Mouse (Mus musculus) layer of hippocampus, adult 9-11 months (tissue): ENCODE data around the gene Cnot6.

Experiments
- DNase-seq: peaks from one replicate; pipeline ENCODE4 v3.0.0; 2022

Gene Cnot6

DNA sequence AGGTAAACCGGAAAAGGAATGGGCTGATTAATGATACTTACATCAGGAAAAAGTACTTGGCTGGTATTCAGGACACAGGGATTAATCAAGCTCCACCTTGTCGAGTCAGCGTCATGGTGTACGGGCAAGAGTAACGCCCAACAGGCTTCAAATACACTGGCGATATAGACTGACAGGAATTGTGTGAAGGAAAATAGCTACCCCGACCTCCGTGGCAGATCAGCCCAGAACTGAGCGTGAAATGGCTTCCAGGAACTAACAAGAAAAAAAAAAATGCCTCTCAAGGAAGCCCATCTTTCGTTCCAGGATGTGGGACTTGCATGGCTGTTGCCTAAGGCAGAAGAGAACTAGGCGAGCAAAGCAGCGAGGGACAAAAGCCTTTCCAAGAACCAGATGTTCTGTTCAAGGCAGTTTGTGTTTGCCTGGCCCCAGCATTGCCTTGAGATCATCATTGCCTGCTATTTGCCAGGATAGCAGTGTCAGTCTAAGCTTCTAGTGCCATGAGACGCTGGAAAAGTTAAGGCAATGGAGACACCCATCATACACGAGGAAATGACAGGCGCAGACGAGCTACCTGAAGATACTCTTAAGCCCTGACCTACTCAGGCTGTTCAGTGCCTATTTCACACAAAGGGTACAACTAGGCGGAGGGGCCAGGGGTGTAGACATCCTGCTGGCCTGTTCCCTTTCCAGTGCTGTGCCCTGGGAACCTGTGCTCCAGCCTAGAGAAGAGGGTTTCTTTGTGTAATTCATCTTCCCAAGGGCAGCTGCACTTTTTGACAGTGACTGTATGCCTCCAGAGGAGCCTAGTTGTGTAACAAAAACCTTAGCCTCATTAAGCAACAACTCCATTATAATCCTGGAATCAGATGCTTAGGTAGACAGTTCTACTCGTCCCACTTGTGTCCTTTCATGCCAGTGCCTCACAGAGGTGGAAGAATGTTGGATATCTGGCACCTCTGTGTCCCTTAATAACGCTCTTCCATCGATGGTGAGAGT lies 1.1 kb upstream of the Cnot6 start:
- DNase-seq: peak; percentile 19

DNA sequence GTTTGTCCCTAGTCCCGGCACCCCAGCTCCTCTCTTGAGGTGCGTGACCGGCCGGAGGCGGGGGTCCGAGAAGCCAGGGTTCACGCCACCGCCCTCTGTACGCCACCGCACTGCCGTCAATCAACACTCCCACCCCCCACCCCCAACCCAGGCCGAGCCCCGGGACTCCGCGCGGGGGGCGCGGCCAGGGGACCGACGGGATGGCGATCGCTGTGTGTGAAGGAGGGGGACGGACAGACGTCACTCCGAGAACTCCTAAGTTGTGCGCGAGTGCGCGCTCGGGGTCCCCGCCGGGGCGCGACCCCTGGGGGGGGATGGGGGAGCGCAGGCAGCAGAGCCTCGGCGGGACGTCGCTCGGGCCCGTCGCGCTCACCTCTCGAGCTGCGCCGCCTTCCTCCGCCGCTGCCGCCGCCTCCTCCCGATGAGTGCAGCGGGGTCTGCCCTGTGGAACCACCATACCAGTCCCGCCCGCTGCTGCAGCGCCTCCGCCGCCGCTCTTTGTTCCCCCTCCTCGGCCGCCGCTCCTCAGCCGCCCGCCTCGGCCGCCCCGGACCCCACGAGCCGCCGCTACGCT lies 455 bp downstream of the Cnot6 start:
- DNase-seq: peak; percentile 20

DNA sequence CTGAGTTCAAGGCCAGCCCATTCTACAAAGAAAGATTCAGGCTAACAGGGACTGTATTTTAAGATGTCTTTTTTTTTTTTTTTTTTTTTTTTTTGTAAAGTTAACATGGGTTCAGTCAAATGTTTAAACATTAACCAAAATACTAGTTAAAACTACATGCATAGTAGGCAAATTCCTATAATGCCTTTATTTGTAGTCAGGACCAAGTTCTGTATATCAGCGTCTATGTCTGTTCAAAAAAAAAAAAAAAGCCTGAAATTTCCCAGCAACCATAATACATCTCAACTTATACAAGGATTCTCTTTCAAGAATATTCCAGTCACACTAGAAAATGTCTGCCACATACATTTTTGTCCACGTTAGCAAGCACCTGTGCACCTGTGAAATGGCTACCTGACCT lies 1.9 kb downstream of the Cnot6 start:
- DNase-seq: no peak

DNA sequence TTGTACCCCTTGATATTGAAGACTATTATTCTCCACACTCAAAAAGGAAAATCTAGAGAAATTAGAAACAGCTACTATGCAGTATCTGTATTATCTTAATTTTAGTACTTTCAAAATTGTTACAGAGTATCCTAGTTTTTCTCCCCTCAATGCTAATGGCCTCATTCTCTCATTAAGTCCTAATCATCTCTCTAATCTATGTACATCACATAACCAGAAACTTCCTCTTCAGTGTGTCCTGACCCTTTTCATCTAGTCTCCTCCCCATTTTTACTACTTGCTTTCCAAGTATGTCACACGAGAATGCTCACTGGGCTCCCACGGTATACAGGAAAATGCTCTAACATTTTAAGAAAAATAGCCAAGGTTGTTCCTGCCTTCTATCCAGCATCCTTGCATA lies 4.7 kb downstream of the Cnot6 start:
- no peak for DNase-seq

DNA sequence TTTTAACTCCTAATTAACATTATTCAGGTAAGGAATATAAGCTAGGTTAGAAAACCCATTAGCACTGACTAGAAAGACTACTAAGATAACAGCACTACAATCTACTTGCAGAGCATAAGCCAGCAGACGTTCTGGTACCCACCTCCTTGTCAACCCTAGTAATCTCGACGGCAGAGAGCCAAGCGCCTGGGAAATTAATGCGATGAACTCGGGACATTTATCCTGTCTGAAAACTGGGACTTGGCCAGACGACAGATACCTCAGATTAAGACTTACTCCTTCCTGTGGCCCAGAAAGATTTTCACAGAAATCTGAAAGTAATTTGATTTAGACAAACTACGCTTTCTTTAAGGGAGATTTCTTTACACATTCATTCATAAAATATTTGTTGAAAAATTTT lies 7.7 kb downstream of the Cnot6 start:
- no peak for DNase-seq

DNA sequence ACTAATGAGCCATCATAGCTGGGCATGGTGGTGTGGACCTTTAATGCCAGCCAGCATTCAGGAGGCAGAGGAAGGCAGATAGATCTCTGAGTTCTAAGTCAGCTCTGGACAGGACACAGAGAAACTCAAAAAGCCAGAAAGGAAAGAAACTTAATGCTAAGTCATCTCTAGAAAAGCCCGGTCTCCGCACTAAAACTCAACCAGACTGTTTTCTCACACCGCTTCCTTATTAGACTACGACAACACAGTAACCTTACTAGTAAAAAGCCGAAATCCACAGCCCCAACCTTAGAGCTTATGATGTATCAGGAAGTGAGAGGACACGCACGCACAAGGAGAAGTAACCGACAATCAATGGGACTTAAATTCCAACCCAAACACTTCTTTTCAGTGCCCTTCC lies 10.5 kb downstream of the Cnot6 start:
- DNase-seq: no peak

DNA sequence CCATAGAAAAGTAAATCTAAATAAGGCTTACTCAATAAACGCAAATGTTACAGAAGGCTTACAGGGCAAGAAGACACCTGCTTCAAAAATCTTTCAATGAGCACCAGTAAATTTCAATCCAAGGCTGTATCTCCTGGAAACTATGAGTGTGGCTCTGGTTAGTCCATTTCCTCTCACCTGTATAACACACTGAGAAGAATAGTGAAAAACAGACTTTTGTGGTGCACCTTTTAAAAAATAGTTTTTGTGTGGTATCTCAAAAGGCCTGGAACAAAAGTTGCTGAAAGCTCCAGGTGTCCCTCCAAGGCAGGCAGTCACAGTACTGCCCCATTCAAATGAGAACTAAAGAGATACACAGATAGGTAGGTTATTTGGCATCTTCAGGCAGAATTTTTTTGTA lies 13.4 kb downstream of the Cnot6 start:
- DNase-seq: no peak

DNA sequence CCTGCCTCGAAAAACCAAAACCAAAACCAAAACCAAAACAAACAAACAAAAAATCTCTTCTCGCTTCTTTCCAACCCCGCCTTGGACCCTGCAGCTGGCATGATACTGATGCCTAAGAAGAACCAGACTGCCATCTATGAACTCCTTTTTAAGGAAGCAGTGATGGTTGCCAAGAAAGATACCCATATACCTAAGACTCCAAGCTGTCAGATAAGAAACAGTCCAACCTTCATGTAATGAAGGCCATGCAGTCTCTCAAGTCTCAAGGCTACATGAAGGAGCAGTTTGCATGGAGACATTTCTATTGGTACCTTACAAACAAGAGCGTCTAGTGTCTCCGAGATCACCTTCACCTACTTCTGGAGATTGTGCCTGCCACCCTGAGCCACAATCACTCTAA lies 14.7 kb downstream of the Cnot6 start:
- no peak for DNase-seq

DNA sequence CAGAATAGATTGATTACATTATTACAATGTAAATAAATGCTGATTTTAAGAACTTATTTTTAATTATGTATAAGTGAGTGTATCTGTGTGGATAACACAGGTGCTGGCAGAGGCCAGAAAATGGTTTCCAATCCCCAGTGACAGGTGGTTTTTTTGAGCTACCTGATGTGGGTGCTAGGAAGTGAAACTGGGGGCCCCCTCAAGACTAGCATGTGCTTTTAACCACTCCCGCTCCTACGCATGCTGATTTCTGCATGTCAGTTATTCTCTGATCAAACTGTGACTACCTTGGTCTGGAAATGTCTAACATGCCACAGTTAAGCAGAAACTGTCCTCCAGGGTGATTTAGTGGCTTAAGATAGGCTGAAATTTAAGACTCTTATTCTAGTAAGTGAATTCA lies 16.1 kb downstream of the Cnot6 start:
- no peak for DNase-seq

DNA sequence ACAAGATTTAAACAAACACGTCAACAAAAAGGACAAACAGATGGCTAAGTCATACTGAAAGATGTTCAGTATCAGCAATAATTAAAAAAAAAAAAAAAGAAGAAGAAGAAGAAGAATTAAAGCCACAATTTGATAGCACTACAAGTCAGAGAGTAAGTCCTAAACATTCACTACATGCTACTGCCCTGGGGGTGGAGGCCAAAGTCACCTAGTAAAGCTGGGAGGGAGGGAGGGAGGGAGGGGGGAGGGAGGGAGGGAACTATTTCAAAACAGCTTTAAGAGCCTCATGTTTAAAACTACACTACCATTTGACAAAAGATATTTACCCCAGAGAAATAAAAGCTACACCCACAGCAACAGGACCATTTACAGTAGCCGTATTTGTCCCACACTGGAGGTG lies 16.8 kb downstream of the Cnot6 start:
- no peak for DNase-seq

DNA sequence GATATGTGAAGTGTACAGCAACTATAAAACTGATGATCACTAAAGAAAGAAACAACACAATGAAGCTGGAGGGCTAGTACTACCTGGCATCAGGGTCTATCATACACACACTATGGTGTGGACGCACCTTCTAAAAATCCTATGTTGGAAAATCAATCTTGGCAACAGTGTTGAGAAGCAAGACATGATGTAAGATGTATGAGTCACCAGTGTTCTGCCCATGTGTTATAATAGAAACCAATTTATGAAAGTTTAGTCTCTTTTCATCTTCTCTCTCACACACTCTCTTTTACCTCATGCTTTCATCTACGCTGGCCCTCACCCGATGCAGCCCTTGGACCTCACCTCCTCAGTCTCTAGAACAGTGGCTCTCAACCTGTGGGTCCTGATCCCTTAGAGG lies 17.5 kb downstream of the Cnot6 start:
- DNase-seq: no peak

DNA sequence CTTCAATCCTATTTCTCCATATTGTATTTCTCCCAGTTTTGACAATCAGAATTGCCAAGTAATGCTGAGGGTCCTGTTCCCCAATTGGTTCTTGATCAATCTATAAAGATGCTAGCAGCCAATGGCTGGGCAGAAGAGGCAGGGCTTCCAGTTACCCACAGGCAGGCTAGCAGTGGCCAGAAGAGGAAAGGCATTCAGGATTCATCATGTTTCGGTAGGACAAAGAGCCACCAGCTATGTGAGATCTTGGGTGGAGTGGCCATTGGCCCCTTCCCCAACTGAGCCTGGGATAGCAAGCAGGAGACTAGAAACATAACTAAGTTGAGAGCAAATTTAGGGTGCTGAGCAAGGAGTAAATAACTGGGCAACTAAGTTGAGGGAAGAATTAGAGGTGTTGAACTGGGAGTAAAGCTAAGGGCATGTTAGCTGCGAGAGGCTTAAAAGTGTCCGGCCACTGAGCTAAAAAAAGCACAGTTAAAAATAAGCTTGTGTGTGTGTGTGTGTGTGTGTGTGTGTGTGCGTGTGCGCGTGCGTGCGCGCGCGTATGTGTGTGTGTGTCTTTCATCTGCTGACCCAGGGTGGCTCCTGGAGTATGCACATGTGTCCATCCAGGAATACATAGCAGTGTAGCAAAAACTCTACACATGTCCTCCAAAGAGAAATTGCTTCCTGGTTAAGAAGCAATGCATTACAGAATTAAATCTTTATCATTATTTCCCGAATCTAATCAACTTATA lies 28.1 kb downstream of the Cnot6 start:
- DNase-seq: no peak

DNA sequence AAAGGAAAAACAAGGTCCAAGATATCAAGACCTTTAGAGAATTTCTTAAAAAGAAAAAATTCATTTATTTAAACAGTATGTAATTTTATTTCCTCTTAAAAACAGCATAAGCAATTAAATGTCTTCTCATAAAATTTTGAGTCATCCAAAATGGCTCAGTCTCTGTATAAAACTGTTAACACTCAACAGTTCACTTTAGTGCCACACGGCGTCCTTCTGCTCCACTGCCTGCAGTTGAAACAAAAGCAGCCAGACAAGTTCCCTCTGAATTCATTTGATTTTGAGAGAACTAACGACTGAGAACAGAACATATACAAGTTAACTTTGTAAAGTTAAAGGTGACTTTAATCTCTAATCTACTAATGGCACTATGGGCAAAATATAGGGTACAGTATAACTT lies 39.1 kb downstream of the Cnot6 start:
- no peak for DNase-seq

DNA sequence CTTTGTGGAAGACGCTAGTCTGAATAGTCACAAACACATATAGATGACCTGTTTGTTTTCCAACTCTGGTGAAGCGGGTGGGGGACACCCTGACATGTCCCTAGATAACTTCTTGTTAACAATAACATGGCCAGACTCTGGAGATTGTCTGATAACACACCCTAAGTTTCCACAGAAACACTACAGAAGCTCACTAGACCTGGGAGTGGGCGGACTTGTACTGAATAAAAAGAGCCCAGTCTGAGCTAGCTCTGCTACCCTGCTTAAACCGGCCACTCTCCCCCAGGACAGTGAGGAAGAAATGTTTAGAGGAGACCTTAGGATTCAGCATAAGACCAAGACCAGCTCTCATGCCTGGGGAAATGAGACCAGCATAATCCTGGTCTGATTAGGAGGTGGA lies 47.1 kb downstream of the Cnot6 start:
- no peak for DNase-seq

DNA sequence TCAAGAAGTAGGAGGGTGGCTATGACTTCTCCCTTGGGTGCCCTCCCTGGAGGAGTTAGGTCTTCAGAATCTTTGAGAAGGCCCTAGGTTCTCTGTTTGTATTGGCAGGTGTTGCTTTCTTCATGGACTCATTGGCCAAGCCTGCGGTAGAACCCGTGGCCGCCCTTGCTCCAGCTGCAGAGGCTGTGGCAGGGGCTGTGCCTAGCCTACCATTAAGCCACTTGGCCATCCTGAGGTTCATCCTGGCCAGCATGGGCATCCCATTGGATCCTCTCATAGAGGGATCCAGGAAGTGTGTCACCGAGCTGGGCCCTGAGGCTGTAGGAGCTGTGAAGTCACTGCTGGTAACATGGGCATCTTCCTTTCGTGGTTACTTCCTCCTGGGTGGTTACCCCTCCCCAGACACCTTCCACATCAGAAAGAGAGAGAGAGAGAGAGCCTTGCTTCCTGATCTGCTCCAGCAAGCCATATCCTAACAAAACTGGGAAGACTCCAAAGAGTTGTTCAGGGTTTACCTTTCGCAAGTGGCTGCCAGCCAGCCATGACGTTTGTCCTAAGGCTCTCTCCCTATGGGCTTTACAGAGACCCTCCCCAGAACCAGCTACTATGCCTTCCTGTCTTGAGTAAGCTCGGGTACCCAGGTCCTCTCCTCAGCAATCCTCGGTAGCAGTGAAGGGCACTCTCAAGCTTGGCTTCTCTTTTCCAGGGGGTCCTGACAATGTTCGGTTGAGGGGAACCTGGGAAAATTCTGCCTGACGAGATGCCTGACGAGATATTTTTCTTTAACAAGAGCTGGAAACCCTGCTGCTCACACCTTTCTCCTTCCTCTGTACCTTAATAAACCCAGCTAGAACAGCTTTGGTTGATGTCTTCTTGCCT lies 48.0 kb downstream of the Cnot6 start:
- no peak for DNase-seq

DNA sequence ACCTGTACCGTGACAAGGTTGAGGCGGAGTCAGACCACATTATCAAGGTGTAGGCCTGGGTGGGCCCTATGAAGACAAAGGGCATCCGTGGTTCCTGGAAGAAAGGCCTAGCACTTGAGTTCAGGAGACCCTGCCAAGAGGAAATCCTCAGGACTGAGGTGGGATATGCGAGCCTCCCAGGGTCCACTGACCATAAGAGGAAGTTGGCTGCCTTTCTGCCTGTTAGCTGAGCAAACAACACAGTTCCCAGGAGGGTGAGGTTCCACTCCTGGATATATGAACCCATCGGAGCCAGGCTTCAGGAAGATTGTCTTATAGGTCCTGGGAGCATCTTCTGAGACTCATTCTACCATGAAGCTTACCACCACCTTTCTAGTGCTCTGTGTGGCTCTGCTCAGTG lies 49.2 kb downstream of the Cnot6 start, which contains the start of gene Scgb3a1:
Gene Scgb3a1 (plus strand): TSS at position 301 of the 400 bp plus-strand sequence.
- no peak for DNase-seq

DNA sequence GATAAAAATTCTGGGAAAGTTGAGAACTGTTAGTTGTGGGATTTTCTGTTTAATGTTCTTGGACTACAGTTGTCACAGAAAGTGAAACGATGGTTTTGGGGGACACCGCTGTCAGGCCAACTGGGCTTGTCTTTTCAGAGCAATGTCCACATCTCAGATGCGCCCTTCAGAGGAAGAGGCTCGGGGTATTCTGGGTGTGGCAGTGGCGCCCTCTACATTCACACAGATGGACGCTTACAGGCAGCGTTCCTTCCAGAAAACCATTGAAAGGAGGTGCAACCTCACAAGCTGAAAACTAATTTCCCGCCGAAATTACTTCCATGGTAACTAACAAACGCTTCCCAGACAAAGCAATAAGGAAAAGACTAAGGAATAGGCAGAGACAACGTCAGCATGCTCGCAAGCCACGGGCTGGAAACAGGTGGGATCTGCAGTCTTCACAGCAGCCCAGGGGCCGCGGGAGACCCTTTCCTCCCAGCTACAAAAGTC lies 50.2 kb downstream of the Cnot6 start:
- no peak for DNase-seq

DNA sequence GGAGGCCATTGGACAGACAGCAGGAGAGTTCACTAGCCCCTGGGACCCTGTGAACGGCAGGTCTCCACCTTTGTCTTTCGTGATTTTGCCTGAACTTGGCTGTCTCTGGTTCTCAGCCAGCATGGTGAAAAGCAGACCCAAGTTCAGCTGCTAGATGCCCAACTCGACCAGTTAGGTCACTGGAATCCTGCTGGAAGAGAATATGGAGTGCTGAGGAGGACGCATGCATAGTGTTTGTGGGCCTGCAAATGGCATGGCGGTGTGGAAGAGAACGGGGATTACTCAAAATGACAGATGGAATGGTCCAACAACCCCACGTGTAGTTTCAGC lies 53.1 kb downstream of the Cnot6 start:
- DNase-seq: no peak

DNA sequence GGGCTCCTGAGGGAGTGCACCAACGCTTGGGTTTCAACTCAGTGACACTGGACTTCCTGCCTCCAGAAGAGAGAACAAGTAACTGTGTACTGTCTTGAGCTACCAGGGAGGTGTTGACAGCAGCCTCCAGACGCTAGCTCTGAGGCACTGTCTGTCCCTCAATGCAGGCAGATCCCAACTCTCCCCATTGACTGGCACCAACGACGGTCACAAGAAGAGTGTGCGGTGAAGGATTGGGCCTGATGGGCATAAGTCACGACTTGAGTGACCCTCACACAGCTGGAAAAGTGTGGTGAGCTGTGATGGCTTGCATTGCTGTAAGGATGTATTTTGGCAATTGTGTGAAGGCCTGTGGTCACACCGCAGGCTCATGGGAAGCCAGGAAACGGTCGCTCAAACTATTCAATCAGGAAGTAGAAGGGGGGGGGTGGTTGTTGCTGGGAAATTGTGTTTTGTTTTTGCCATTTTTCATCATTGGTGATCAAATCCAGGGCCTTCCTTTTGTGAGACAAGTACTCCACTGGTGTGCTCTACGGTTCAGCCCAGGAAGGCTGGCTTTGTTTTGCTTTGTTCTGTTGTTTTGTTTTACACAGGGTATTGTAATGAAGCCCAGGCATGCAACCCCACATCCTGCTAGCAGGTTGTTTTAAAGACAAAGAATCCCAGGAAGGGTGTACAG lies 53.6 kb downstream of the Cnot6 start:
- DNase-seq: no peak

DNA sequence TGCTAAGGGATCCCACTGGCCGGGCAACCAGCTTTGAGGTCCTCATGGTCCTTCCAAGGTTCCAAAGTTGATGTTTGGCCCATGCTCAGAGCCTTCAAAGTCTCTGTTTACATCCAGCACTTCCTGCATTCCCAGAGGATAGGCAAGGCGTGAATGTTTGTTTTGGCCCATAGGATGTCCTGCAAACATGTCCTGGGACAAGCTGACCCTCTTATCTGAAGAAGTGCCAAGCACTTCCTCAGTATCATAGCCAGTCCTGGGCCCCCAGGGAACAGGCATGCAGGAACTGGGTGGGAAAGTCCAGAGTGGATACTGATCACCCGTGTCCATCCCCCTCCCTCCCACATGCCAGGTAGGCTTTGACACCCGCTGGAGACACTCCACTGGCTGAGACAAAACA lies 54.5 kb downstream of the Cnot6 start:
- no peak for DNase-seq

DNA sequence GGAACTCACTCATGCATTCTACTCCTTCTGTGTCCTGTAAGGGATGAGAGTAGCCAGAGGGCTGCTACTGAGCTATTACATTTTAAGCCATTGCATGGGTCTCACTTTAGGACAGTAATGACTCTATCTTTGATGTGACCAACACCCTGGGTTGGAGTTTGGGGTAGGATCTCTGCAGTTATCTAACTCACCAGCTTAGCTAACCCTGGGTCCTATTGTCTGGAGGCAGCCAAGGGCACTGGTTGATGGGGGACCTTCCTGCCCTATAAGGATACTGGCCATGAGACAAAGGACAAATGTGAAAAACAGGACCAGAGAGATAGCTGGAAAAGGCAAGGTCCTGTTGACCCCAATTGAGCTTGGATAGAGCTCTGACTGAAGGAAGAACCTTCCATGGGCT lies 57.0 kb downstream of the Cnot6 start:
- DNase-seq: no peak

DNA sequence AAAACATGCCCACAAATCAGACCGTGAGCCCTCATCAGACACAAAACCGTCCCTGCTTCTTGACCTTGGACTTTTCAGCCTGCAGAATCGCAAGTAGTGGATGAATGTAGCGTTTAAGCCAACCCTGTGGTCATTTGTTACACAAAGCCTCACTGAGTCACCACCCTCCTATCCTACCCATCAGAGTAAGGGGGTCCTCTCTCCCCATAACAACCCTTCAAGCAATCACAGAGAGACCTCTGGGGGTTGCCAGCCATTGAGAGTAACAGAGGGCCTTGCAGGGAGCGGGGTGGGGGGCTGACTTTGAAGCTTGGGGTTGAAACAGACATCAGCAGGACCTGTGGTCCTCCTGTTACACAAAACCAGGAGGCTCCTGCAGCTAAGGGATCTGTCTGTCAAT lies 57.9 kb downstream of the Cnot6 start:
- no peak for DNase-seq
